Mouse (Mus musculus): ENCODE measurements around the gene Rasgef1b. TPM values are rescaled to one million over a fixed set of nuclear protein-coding genes. Genes with fewer than 3 reads are reported as not detected.

The Rasgef1b gene
- polyA plus RNA-seq, 1 experiment from 2014 or later = 25.5 TPM

DNA sequence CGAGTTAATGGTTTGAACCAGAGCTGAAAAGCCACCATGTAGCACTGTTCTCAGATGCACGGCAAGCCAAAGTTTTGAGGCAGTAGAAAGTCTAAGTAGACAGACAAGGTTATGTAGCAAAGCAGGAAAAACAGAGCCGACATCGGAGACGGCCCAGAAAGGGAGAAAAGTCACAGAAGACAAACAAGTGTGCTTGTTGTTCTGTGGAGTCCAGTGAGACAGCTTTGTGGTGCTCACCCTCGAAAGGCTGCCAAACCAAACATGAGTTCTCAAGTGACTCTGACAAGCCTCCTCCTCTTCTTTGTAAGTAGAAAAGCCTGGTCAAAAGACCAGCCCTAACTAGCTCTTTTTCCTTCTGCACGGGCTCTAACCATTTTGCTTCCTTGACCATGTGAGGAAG lies 338.1 kb downstream of the Rasgef1b start:
- H3K4me3 ChIP-seq (ENCODE audit: low read depth, low read length) = no peak overlapping the region
- H3K9ac ChIP-seq (ENCODE audit: low read length) = no peak overlapping the region
- peaks cover 13% of the 10 kb centered on the region; the same call in 1 of the 2 replicates for H3K4me1 ChIP-seq (replicated peaks; ENCODE audit: control insufficient read depth, insufficient read depth, low read length)
- ATAC-seq (replicated peaks; ENCODE audit: low FRiP score) = no peak
- H3K9me3 ChIP-seq (ENCODE audit: control insufficient read depth, low read length) = no peaks in the 10 kb centered on the region
- peaks cover 3% of the 10 kb centered on the region for H3K27me3 ChIP-seq (ENCODE audit: control insufficient read depth, insufficient read depth, low read length)
- no peak for DNase-seq (ENCODE audit: low spot score)
- 37% methylated on average over 7 of the region's 7 CpGs for WGBS
- H3K36me3 ChIP-seq (ENCODE audit: control insufficient read depth, insufficient read depth, low read length) = no peaks in the 10 kb centered on the region
- H3K27ac ChIP-seq (ENCODE audit: low read depth, low read length) = no peak overlapping the region
- no peak overlapping the region for H3K4me2 ChIP-seq (ENCODE audit: low read depth, low read length, severe bottlenecking)

DNA sequence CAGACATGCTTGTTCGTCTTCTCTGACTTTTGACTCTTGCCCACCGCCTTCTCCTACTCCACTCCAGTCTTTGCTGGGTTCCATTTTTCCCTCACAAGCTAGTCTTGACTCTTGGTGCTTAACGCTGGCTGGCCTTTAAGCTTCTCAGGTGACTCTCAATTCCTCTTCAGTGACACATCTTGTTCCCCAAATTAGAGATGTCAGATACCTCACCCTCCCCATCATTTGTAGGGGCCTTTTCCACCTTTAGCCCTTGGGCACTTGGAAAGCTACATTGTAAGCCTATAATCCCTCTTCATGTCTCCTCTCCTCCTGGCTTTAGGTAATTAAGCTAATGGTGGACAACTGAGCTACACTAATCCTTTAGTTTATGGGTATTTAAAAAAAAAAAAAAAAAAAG lies 338.6 kb downstream of the Rasgef1b start:
- ATAC-seq (replicated peaks; ENCODE audit: low FRiP score) (no peak), DNase-seq (ENCODE audit: low spot score) (no peak)
- Histone ChIP-seq H3K4me1 (replicated peaks; ENCODE audit: control insufficient read depth, insufficient read depth, low read length) (peaks cover 13% of the 10 kb centered on the region; the same call in 1 of the 2 replicates), H3K4me2 (ENCODE audit: low read depth, low read length, severe bottlenecking) (no peak overlapping the region), H3K27me3 (ENCODE audit: control insufficient read depth, insufficient read depth, low read length) (peaks cover 3% of the 10 kb centered on the region), H3K9ac (ENCODE audit: low read length) (no peak overlapping the region), H3K27ac (ENCODE audit: low read depth, low read length) (no peak overlapping the region), H3K36me3 (ENCODE audit: control insufficient read depth, insufficient read depth, low read length) (no peaks in the 10 kb centered on the region), H3K9me3 (ENCODE audit: control insufficient read depth, low read length) (no peaks in the 10 kb centered on the region), H3K4me3 (ENCODE audit: low read depth, low read length) (no peak overlapping the region)
- 60% methylated on average over 3 of the region's 3 CpGs for WGBS

DNA sequence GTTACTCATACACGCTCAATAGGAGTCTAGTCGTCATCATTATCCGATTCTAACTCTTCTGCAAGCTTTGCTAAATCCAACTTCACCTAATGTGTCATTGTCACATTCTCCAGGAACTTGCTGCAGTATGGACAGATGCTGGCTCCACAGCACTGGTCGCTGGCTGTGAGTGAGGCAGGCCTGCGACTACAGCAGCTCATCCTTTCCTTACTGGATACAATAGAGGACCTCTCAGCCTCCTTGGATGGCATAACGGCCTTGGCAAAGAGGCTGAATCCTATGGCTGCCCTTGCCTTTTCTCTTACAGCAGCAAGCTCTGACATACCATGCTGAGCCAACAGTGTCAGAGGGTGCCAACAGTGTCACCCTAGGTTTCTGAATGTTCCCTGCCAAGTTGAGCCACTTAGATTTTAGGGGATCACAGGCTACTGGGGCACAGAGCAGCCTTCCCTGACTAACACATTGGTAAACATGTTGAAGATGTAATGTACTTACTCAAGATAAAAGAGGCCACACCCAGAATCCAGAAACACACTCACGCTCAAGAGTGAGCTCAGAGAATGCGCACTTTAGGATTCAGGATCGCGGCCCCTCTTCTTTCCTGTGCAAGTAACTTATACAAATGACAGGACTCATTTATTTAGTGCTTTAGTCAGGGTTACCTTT lies 340.1 kb downstream of the Rasgef1b start:
- no peak for DNase-seq (ENCODE audit: low spot score)
- Histone ChIP-seq H3K9ac (ENCODE audit: low read length) (no peak overlapping the region), H3K27ac (ENCODE audit: low read depth, low read length) (no peak overlapping the region), H3K36me3 (ENCODE audit: control insufficient read depth, insufficient read depth, low read length) (no peaks in the 10 kb centered on the region), H3K4me2 (ENCODE audit: low read depth, low read length, severe bottlenecking) (no peak overlapping the region), H3K27me3 (ENCODE audit: control insufficient read depth, insufficient read depth, low read length) (peaks cover 3% of the 10 kb centered on the region), H3K9me3 (ENCODE audit: control insufficient read depth, low read length) (no peaks in the 10 kb centered on the region), H3K4me1 (replicated peaks; ENCODE audit: control insufficient read depth, insufficient read depth, low read length) (peaks cover 21% of the 10 kb centered on the region), H3K4me3 (ENCODE audit: low read depth, low read length) (no peak overlapping the region)
- 85% methylated on average over 10 of the region's 10 CpGs for WGBS
- ATAC-seq (replicated peaks; ENCODE audit: low FRiP score) = no peak

DNA sequence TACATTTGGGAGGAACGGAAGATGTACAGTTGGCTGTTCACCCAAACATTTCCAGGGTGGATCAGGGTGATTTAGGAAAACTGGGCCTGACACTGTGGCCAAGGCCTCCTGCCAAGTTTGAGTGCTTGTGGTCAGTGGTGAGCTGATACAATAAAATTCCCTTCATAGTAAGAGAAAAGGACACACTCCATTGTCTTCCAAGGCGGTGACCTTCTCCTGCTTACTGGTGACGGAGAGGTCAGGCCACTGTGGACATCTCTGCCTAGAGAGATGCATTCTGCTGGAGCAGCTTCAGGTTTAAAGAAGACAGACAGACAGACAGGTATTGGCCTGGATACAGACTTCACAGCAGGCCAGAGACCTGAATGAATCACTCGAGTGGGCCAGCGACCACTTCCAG lies 340.7 kb downstream of the Rasgef1b start:
- Histone ChIP-seq H3K27me3 (ENCODE audit: control insufficient read depth, insufficient read depth, low read length) (peaks cover 3% of the 10 kb centered on the region), H3K4me2 (ENCODE audit: low read depth, low read length, severe bottlenecking) (no peak overlapping the region), H3K36me3 (ENCODE audit: control insufficient read depth, insufficient read depth, low read length) (no peaks in the 10 kb centered on the region), H3K4me3 (ENCODE audit: low read depth, low read length) (no peak overlapping the region), H3K9ac (ENCODE audit: low read length) (no peak overlapping the region), H3K4me1 (replicated peaks; ENCODE audit: control insufficient read depth, insufficient read depth, low read length) (peaks cover 21% of the 10 kb centered on the region), H3K9me3 (ENCODE audit: control insufficient read depth, low read length) (no peaks in the 10 kb centered on the region), H3K27ac (ENCODE audit: low read depth, low read length) (no peak overlapping the region)
- DNase-seq (ENCODE audit: low spot score) (no peak), ATAC-seq (replicated peaks; ENCODE audit: low FRiP score) (no peak)
- WGBS = 70% methylated on average over 5 of the region's 5 CpGs

DNA sequence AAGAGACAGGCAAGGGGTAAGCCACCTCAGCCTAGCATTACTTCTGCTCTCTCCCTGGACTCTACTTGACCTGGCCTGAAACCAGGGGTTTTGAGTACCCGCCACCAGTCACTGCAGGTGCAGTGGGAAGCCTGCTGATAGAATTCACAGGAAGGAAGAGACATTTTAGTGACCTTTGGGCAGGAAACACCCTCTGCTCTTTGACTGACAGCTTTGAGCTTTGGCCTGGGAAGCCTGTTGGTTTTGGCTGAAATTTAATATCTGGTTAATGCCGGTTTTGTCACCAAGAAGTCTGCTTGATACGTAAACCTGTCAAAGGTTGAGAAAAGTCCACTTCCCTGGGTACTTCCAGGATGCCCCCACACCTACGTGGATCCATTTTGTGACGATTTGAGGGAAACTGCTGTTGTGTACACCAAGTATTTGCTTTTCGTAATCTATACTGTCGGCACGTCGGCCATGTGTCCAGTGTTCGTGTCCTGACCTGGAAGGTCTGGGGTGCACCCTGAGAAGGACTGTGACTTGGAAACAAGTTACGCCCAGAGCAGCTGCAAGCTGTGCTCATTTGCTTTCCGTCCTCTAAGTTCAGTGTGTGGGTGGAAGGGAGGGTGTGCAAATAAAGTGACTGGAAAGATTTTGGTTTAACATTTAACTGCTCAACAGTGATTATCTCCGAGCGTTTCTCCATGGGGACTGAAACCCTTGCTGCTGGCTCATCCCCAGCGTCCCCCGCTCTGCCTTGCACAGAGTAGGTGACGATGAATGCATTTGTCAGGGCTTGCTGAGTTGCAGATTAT lies 341.5 kb downstream of the Rasgef1b start:
- WGBS = 83% methylated on average over 17 of the region's 17 CpGs
- no peak overlapping the region for H3K9ac ChIP-seq (ENCODE audit: low read length)
- H3K27ac ChIP-seq (ENCODE audit: low read depth, low read length) = no peak overlapping the region
- H3K27me3 ChIP-seq (ENCODE audit: control insufficient read depth, insufficient read depth, low read length) = peaks cover 3% of the 10 kb centered on the region
- H3K4me1 ChIP-seq (replicated peaks; ENCODE audit: control insufficient read depth, insufficient read depth, low read length) = peaks cover 21% of the 10 kb centered on the region
- no peak overlapping the region for H3K4me2 ChIP-seq (ENCODE audit: low read depth, low read length, severe bottlenecking)
- H3K4me3 ChIP-seq (ENCODE audit: low read depth, low read length) = no peak overlapping the region
- H3K9me3 ChIP-seq (ENCODE audit: control insufficient read depth, low read length) = no peaks in the 10 kb centered on the region
- no peaks in the 10 kb centered on the region for H3K36me3 ChIP-seq (ENCODE audit: control insufficient read depth, insufficient read depth, low read length)
- ATAC-seq (replicated peaks; ENCODE audit: low FRiP score) (no peak), DNase-seq (ENCODE audit: low spot score) (no peak)

DNA sequence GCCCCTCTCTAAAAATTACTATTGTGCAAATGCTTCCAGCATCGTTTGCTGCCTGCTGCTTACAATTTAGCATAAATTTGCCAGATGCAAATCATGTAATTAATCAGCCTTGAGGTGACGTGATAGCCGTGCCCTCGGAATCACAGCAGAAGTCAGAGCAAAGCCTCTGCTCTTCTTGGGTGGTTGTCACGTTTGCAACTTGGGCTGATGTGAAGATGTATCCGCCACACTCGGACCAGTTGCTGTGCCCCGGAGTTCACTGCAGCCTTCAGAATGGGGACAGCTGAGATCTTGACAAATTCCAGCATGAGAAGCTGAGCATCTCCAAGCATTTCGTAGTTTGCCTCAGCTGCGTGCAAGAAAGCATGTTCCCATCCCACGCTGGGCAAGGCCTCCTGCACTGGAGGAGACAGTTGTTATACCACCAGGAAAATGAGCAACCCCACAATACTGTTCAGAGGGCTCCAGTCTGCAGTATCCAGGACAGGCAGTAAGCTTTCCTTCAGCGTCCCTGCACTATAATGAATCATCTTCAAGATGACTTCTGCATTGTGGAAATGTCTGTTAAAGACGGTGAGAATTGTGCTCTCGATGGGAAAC lies 342.5 kb downstream of the Rasgef1b start:
- Histone ChIP-seq H3K27ac (ENCODE audit: low read depth, low read length) (no peak overlapping the region), H3K36me3 (ENCODE audit: control insufficient read depth, insufficient read depth, low read length) (no peaks in the 10 kb centered on the region), H3K9me3 (ENCODE audit: control insufficient read depth, low read length) (no peaks in the 10 kb centered on the region), H3K4me3 (ENCODE audit: low read depth, low read length) (no peak overlapping the region), H3K4me1 (replicated peaks; ENCODE audit: control insufficient read depth, insufficient read depth, low read length) (peaks cover 21% of the 10 kb centered on the region), H3K4me2 (ENCODE audit: low read depth, low read length, severe bottlenecking) (no peak overlapping the region), H3K27me3 (ENCODE audit: control insufficient read depth, insufficient read depth, low read length) (peaks cover 3% of the 10 kb centered on the region), H3K9ac (ENCODE audit: low read length) (no peak overlapping the region)
- WGBS = 44% methylated on average over 14 of the region's 14 CpGs
- no peak for ATAC-seq (replicated peaks; ENCODE audit: low FRiP score)
- no peak for DNase-seq (ENCODE audit: low spot score)

DNA sequence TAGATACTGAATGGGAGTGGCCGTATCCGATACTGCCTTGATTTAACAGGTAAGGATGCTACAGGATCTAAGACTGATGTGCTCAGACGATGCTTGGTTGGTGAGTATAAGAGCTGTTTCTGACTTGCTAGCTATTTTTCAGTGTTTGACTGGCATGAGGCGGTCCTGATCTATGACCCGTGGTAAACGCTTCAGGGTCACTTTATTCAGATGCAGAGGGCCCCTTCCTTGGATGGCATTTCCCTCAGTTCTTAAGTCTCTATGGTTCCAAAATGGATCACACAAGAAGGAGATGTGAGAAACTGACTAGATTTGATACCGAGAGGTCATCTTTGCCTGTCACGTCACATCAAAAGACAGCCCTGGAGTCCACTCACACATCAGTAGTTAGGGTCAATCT lies 343.1 kb downstream of the Rasgef1b start:
- no peak overlapping the region for H3K4me2 ChIP-seq (ENCODE audit: low read depth, low read length, severe bottlenecking)
- no peaks in the 10 kb centered on the region for H3K9me3 ChIP-seq (ENCODE audit: control insufficient read depth, low read length)
- H3K4me1 ChIP-seq (replicated peaks; ENCODE audit: control insufficient read depth, insufficient read depth, low read length) = peaks cover 16% of the 10 kb centered on the region
- no peak for ATAC-seq (replicated peaks; ENCODE audit: low FRiP score)
- H3K27me3 ChIP-seq (ENCODE audit: control insufficient read depth, insufficient read depth, low read length) = peaks cover 3% of the 10 kb centered on the region
- DNase-seq (ENCODE audit: low spot score) = no peak
- no peak overlapping the region for H3K4me3 ChIP-seq (ENCODE audit: low read depth, low read length)
- H3K27ac ChIP-seq (ENCODE audit: low read depth, low read length) = no peak overlapping the region
- no peaks in the 10 kb centered on the region for H3K36me3 ChIP-seq (ENCODE audit: control insufficient read depth, insufficient read depth, low read length)
- 46% methylated on average over 8 of the region's 8 CpGs for WGBS
- H3K9ac ChIP-seq (ENCODE audit: low read length) = no peak overlapping the region

DNA sequence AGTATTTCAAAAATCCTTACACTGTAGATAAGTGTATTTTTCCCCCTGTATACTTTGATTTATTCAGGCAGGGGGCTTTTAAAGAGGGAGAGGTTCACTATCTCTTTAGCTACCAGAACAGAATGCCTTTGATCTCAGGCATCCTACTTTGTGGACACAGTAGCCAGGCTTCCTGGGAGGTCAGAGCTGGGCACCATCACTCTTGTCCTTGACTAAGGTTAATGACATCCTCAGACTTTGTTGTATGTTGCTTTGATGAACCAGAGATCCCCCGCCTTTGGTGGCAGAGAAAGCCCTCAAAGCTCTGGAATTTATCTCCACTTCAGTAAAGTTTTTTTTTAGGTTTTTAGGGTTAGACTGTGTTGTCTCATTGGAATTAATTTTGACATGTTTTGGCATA lies 343.8 kb downstream of the Rasgef1b start:
- Histone ChIP-seq H3K36me3 (ENCODE audit: control insufficient read depth, insufficient read depth, low read length) (no peaks in the 10 kb centered on the region), H3K9ac (ENCODE audit: low read length) (no peak overlapping the region), H3K4me3 (ENCODE audit: low read depth, low read length) (no peak overlapping the region), H3K4me1 (replicated peaks; ENCODE audit: control insufficient read depth, insufficient read depth, low read length) (peaks cover 16% of the 10 kb centered on the region), H3K4me2 (ENCODE audit: low read depth, low read length, severe bottlenecking) (no peak overlapping the region), H3K9me3 (ENCODE audit: control insufficient read depth, low read length) (no peaks in the 10 kb centered on the region), H3K27me3 (ENCODE audit: control insufficient read depth, insufficient read depth, low read length) (peaks cover 3% of the 10 kb centered on the region), H3K27ac (ENCODE audit: low read depth, low read length) (no peak overlapping the region)
- WGBS = 16% methylated on average over 1 of the region's 1 CpGs
- DNase-seq (ENCODE audit: low spot score) (no peak), ATAC-seq (replicated peaks; ENCODE audit: low FRiP score) (no peak)
